Mouse (Mus musculus) stomach, postnatal 0 days (tissue): ENCODE measurements at regions not wholly inside any gene's neighbourhood (a gene's known extent, or its start where the extent isn't known, plus 50 kb on each side); places are given as distances from the start of the nearest gene placed in this dataset.

ENCODE experiments used
- CTCF ChIP-seq: IDR thresholded peaks from 2 replicates; pipeline ENCODE4 v1.5.1; 2016; ENCODE audit warnings: antibody characterized with exemption, low read depth, mild to moderate bottlenecking, moderate library complexity
- EP300 ChIP-seq: optimal IDR thresholded peaks from 2 replicates; pipeline ENCODE3; 2016; ENCODE audit warnings: antibody characterized with exemption

DNA sequence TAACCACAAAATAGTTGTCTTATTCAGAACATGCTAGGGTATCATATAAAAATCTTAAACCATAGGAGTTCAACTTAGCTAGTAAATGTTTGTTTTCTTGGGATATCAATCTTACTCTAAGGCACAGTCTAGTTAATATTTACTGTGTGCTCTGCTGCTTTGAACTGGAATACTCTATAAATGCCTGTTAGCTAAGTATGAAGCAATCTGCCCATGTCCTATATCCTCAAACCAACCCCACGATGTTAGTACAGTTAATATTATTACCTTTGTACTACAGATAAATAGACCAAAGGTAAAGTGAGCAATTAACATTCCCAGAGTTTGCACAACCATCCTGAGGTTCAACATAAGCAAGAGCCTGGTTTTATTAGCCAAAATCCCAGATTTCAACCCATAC lies 145.7 kb upstream of the Ednrb start:
- TF ChIP-seq CTCF (no peak), EP300 (no peak)
